Mouse (Mus musculus) E14TG2a.4 (cell line): Measurements from ENCODE around the gene Ubap2.

Experiments
- CTCF ChIP-seq: conservative IDR thresholded peaks from 2 replicates; pipeline ENCODE4 v1.5.1; 2014; ENCODE audit warnings: low read length
- NANOG ChIP-seq: IDR thresholded peaks from 2 replicates; pipeline ENCODE4 v1.6.1; 2014; ENCODE audit warnings: borderline replicate concordance, low read length, mixed read lengths
- POU5F1 ChIP-seq: IDR thresholded peaks from 2 replicates; pipeline ENCODE4 v1.6.1; 2014; ENCODE audit warnings: low read length, borderline replicate concordance

DNA sequence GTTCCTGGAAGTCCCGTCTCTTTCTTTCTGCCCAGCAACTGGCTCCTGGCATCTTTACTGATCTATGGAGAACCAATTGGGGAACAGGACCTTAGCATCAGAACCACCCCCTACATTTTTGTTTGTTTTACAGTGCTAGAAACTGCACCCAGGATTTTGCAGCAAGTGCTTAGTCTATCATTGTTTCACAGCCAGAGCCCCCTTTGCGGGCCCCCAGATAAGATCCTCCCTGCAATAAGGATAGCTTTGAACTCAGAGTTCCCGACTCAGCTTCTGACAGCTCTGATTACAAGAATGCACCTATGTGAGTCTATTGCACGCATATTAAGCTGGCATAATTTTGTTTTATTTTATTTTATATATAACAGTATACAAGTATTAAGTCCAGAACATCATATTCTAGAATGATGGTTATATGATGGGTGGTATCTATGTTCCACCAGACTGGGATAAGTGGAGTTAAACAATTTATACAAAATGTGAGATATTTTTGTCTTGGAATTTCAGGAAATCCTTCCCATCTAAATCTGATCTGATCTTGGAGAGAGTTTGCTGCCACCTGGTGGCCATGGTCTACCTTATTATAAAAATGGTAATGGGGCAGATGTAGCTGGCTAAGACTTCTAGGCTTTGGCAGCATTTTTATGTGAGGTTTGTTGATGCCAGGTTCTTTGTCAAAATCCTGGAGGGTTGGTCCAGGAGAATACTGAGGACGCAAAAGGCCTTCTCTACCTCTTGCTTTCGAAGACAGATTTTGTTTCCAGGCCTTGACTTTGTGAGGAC is 109.1 kb downstream of the Ubap2 start:
- peak; percentile 65 for TF ChIP-seq CTCF
- no peak for TF ChIP-seq NANOG
- TF ChIP-seq POU5F1, result no peak
